Mouse (Mus musculus) liver, adult 10 weeks (tissue): ENCODE measurements around the gene Actn2. TPM values are rescaled to one million over a fixed set of nuclear protein-coding genes. Genes with fewer than 3 reads are reported as not detected.

Source experiments
- polyA plus RNA-seq: library from polyadenylated mRNA; stranded (reverse); fragments of 350-450 nt; fragmentation: Illumina TruSeq; extraction: RNeasy Lipid Tissue Mini Kit (QIAGEN cat#74804); gene quantifications from one replicate; pipeline ENCODE4 v1.2.3, GENCODE M21; 2014; ENCODE audit warnings: low read depth, low replicate concordance

The Actn2 gene
- not detected for polyA plus RNA-seq

GRCm38 (mm10) chr13:12340183-12340975, at the start of gene Actn2:
Gene Actn2, minus strand, starts transcription at chr13:12340760.

GRCm38 (mm10) chr13:12257391-12258380, 82.9 kb downstream of the Actn2 start, which contains the start of gene Mtr:
Gene Mtr, minus strand, starts transcription at chr13:12258113.

Other genes starting within 250 kb of the Actn2 start
- gene Ryr2, start 233.8 kb downstream of the Actn2 start, polyA plus RNA-seq = not detected
- 4.8 TPM for gene Mtr, start 82.6 kb downstream of the Actn2 start, polyA plus RNA-seq
- gene Heatr1, start 54.3 kb upstream of the Actn2 start, polyA plus RNA-seq = 7.5 TPM
- gene Lgals8, start 124.2 kb upstream of the Actn2 start, polyA plus RNA-seq = 159 TPM
- 0.05 TPM for gene Edaradd, start 179.7 kb upstream of the Actn2 start, polyA plus RNA-seq
- 59.7 TPM for gene Ero1lb, start 225.1 kb upstream of the Actn2 start, polyA plus RNA-seq